Mouse (Mus musculus): ENCODE measurements around the gene Txlng.

- TF ChIP-seq POLR2A (IDR thresholded peaks at IDR 0.05; ENCODE audit: borderline replicate concordance, low read depth, low read length) (no peak), CTCF (IDR thresholded peaks at IDR 0.05; ENCODE audit: low read depth, low read length) (no peak)
Observed at GRCm38 (mm10) chrX:162848682-162849081, 19.4 kb upstream of the Txlng start.
